Comparison of ENCODE assay signal across 13 mouse cellular contexts in genomic region chr2:180234353-180234752, GRCm38 (mm10). TPM values are rescaled to one million over a fixed set of nuclear protein-coding genes. Genes with fewer than 3 reads are reported as not detected.
A peak's percentile ranks its signal among the peaks of the same experiment; 100 is the strongest.
DNase-seq lines count a peak whose midpoint lies in the region; ATAC-seq and TF ChIP-seq lines count a peak whose summit lies in the region.
"Had no signal": no experiment of that assay in that cellular context is flagged by ENCODE, and none has a peak within 500 bp of the region (broad histone marks: within the 10 kb centered on the region; RNA-seq: fewer than 3 reads in every experiment).

No protein-coding gene starts in this region.

- peak overlapping the region; percentile 92 for H3K27ac ChIP-seq in kidney, embryonic 16.5 days (ENCODE audit: low read length)
- H3K27ac ChIP-seq in embryonic facial prominence, embryonic 12.5 days: peak overlapping the region; percentile 57; the same call in 1 of the 2 replicates
- peak overlapping the region; percentile 77 for H3K27ac ChIP-seq in limb, embryonic 15.5 days
- no peak overlapping the region for H3K27ac ChIP-seq in layer of hippocampus, adult 2 months
- H3K27ac ChIP-seq: neural tube, embryonic 15.5 days had no signal

- H3K4me1 ChIP-seq in kidney, embryonic 16.5 days (ENCODE audit: insufficient read depth, low read length): peaks cover 24% of the 10 kb centered on the region
- peaks cover 87% of the 10 kb centered on the region for H3K4me1 ChIP-seq in G1E (ENCODE audit: insufficient read depth, low read depth, low read length)
- peaks cover 14% of the 10 kb centered on the region for H3K4me1 ChIP-seq in embryonic facial prominence, embryonic 12.5 days
- peaks cover 27% of the 10 kb centered on the region for H3K4me1 ChIP-seq in limb, embryonic 15.5 days

- no peaks in the 10 kb centered on the region for H3K36me3 ChIP-seq in kidney, embryonic 16.5 days (ENCODE audit: insufficient read depth, low read length)
- peaks cover 12% of the 10 kb centered on the region for H3K36me3 ChIP-seq in G1E (replicated peaks)
- no peaks in the 10 kb centered on the region for H3K36me3 ChIP-seq in embryonic facial prominence, embryonic 12.5 days
- H3K36me3 ChIP-seq in limb, embryonic 15.5 days: no peaks in the 10 kb centered on the region
- H3K36me3 ChIP-seq: liver, embryonic 15.5 days; neural tube, embryonic 15.5 days had no signal

- H3K4me2 ChIP-seq in kidney, embryonic 16.5 days (replicated peaks; ENCODE audit: low read depth, low read length): no peak overlapping the region
- no peak overlapping the region for H3K4me2 ChIP-seq in embryonic facial prominence, embryonic 12.5 days (replicated peaks)
- H3K4me2 ChIP-seq in limb, embryonic 15.5 days: no peak overlapping the region
- H3K4me2 ChIP-seq: neural tube, embryonic 15.5 days had no signal

- WGBS in kidney, embryonic 16.5 days: 78% methylated on average over 8 of the region's 8 CpGs
- 85% methylated on average over 8 of the region's 8 CpGs for WGBS in embryonic facial prominence, embryonic 12.5 days
- WGBS in limb, embryonic 15.5 days: 82% methylated on average over 8 of the region's 8 CpGs

- no peak for DNase-seq in kidney, postnatal 4 days
- no peak for DNase-seq in G1E (ENCODE audit: low spot score)
- DNase-seq in layer of hippocampus, adult 2 months (ENCODE audit: low spot score in 2 of 2): no peak
- no peak for DNase-seq in layer of hippocampus, adult 9-11 months
- DNase-seq: cerebellum, postnatal 36 days; gastrocnemius, postnatal 10 days had no signal

- H3K9ac ChIP-seq in kidney, embryonic 16.5 days (replicated peaks; ENCODE audit: low read length): peak overlapping the region; percentile 19; the same call in 1 of the 2 replicates
- no peak overlapping the region for H3K9ac ChIP-seq in embryonic facial prominence, embryonic 12.5 days
- no peak overlapping the region for H3K9ac ChIP-seq in limb, embryonic 15.5 days
- H3K9ac ChIP-seq: liver, embryonic 15.5 days; neural tube, embryonic 15.5 days had no signal

- no peak for ATAC-seq in kidney, embryonic 16.5 days (ENCODE audit: low FRiP score, low TSS enrichment)
- ATAC-seq in G1E (ENCODE audit: extremely low read depth, insufficient number of reproducible peaks, low FRiP score, poor library complexity, severe bottlenecking): no peak
- no peak for ATAC-seq in embryonic facial prominence, embryonic 12.5 days (ENCODE audit: insufficient number of reproducible peaks, insufficient read depth, low FRiP score, low TSS enrichment)
- ATAC-seq in limb, embryonic 15.5 days (ENCODE audit: insufficient number of reproducible peaks, low FRiP score, low TSS enrichment, low read depth): no peak

- no peaks in the 10 kb centered on the region for H3K27me3 ChIP-seq in kidney, embryonic 16.5 days (ENCODE audit: insufficient read depth, low read length)
- no peaks in the 10 kb centered on the region for H3K27me3 ChIP-seq in G1E (ENCODE audit: insufficient read depth, low read length)
- H3K27me3 ChIP-seq in embryonic facial prominence, embryonic 12.5 days: no peaks in the 10 kb centered on the region
- no peaks in the 10 kb centered on the region for H3K27me3 ChIP-seq in limb, embryonic 15.5 days
- H3K27me3 ChIP-seq: liver, embryonic 15.5 days; neural tube, embryonic 15.5 days had no signal

- no peaks in the 10 kb centered on the region for H3K9me3 ChIP-seq in kidney, embryonic 16.5 days (ENCODE audit: low read length)
- H3K9me3 ChIP-seq in G1E (replicated peaks): peaks cover 2% of the 10 kb centered on the region; the same call in 1 of the 2 replicates
- H3K9me3 ChIP-seq in embryonic facial prominence, embryonic 12.5 days: no peaks in the 10 kb centered on the region
- no peaks in the 10 kb centered on the region for H3K9me3 ChIP-seq in limb, embryonic 15.5 days
- H3K9me3 ChIP-seq: liver, embryonic 15.5 days; neural tube, embryonic 15.5 days had no signal

- no peak overlapping the region for H3K4me3 ChIP-seq in kidney, embryonic 16.5 days (ENCODE audit: low read length)
- H3K4me3 ChIP-seq in G1E (ENCODE audit: low read depth, low read length): peak overlapping the region; percentile 66
- H3K4me3 ChIP-seq in embryonic facial prominence, embryonic 12.5 days: no peak overlapping the region
- H3K4me3 ChIP-seq in limb, embryonic 15.5 days: no peak overlapping the region
- no peak overlapping the region for H3K4me3 ChIP-seq in layer of hippocampus, adult 2 months
- H3K4me3 ChIP-seq: liver, embryonic 15.5 days; neural tube, embryonic 15.5 days had no signal

- no peak for TF ChIP-seq CTCF in G1E (IDR thresholded peaks at IDR 0.05; ENCODE audit: low read depth, low read length)
- no peak for TF ChIP-seq CTCF in layer of hippocampus, adult 2 months (conservative IDR thresholded peaks at IDR 0.05)

RNA-seq across cellular contexts. Expression of gene Lama5, which starts 8.7 kb away (rescaled TPM):
- 53.1 and 57.4 TPM in 2 replicates for polyA plus RNA-seq in kidney, embryonic 16.5 days (2015; fragmentation: Nextera tagmentation; extraction: Ambion mirVana)
- total RNA-seq in G1E (2014; fragmentation: Nextera tagmentation) (65.1 and 99.6 TPM in 2 replicates), G1E (2017) (25.4 and 25.5 TPM in 2 replicates)
- polyA plus RNA-seq in G1E (2012): 64.8 and 69.2 TPM in 2 replicates
- 14.2 and 16.7 TPM in 2 replicates for polyA plus RNA-seq in embryonic facial prominence, embryonic 12.5 days (2016; fragmentation: Nextera tagmentation; extraction: Ambion mirVana)
- 24.5 and 25.9 TPM in 2 replicates for polyA plus RNA-seq in limb, embryonic 15.5 days (2015; fragmentation: Nextera tagmentation; extraction: Ambion mirVana)
- total RNA-seq in layer of hippocampus, adult 2 months (2021): 1 to 10 TPM; 6.9 to 8.9 TPM

RNA-seq across cellular contexts. Expression of gene Rps21, which starts 22.8 kb away (rescaled TPM):
- 435 and 485 TPM in 2 replicates for polyA plus RNA-seq in kidney, embryonic 16.5 days (2015; fragmentation: Nextera tagmentation; extraction: Ambion mirVana)
- total RNA-seq in G1E (2014; fragmentation: Nextera tagmentation): 629 and 653 TPM in 2 replicates
- 2,631 and 2,791 TPM in 2 replicates for total RNA-seq in G1E (2017)
- 384 and 1,622 TPM in 2 replicates for polyA plus RNA-seq in G1E (2012)
- 523 and 574 TPM in 2 replicates for polyA plus RNA-seq in embryonic facial prominence, embryonic 12.5 days (2016; fragmentation: Nextera tagmentation; extraction: Ambion mirVana)
- polyA plus RNA-seq in limb, embryonic 15.5 days (2015; fragmentation: Nextera tagmentation; extraction: Ambion mirVana): 429 and 600 TPM in 2 replicates
- 100 to 1,000 TPM; 713 to 738 TPM for total RNA-seq in layer of hippocampus, adult 2 months (2021)

RNA-seq across cellular contexts. Expression of gene Cables2, which starts 38.9 kb away (rescaled TPM):
- polyA plus RNA-seq in kidney, embryonic 16.5 days (2015; fragmentation: Nextera tagmentation; extraction: Ambion mirVana): 6.7 and 11.2 TPM in 2 replicates
- total RNA-seq in G1E (2014; fragmentation: Nextera tagmentation) (8.7 and 12.1 TPM in 2 replicates), G1E (2017) (9.7 and 10.9 TPM in 2 replicates)
- 14.5 and 23.6 TPM in 2 replicates for polyA plus RNA-seq in G1E (2012)
- polyA plus RNA-seq in embryonic facial prominence, embryonic 12.5 days (2016; fragmentation: Nextera tagmentation; extraction: Ambion mirVana): 21.2 and 23.5 TPM in 2 replicates
- polyA plus RNA-seq in limb, embryonic 15.5 days (2015; fragmentation: Nextera tagmentation; extraction: Ambion mirVana): 9.3 and 12.5 TPM in 2 replicates
- total RNA-seq in layer of hippocampus, adult 2 months (2021): 10 to 100 TPM; 31.6 to 37.5 TPM

RNA-seq across cellular contexts. Expression of gene Rbbp8nl, which starts 55.3 kb away (rescaled TPM):
- polyA plus RNA-seq in kidney, embryonic 16.5 days (2015; fragmentation: Nextera tagmentation; extraction: Ambion mirVana): 1.5 and 1.6 TPM in 2 replicates
- total RNA-seq in G1E (2014; fragmentation: Nextera tagmentation) (not detected in 2 replicates), G1E (2017) (0.11 TPM in 1 of 2 replicates, not detected in the other)
- polyA plus RNA-seq in G1E (2012): not detected in 2 replicates
- 0.77 and 1.3 TPM in 2 replicates for polyA plus RNA-seq in embryonic facial prominence, embryonic 12.5 days (2016; fragmentation: Nextera tagmentation; extraction: Ambion mirVana)
- 2.0 and 2.3 TPM in 2 replicates for polyA plus RNA-seq in limb, embryonic 15.5 days (2015; fragmentation: Nextera tagmentation; extraction: Ambion mirVana)
- not detected for total RNA-seq in layer of hippocampus, adult 2 months (2021)
- total RNA-seq: gastrocnemius, postnatal 10 days; midbrain, postnatal 0 days had no signal
- polyA plus RNA-seq: liver, embryonic 15.5 days; midbrain, postnatal 0 days; neural tube, embryonic 15.5 days; testis, adult 2 months had no signal
